Mouse (Mus musculus) megakaryocyte, embryonic 14.5 days (primary cell): ENCODE measurements around the gene Tfe3. TPM values are rescaled to one million over a fixed set of nuclear protein-coding genes. Genes with fewer than 3 reads are reported as not detected.

Experiments
- H3K27me3 ChIP-seq: replicated peaks from 2 replicates; pipeline ENCODE3; 2012; ENCODE audit warnings: inconsistent platforms
- H3K36me3 ChIP-seq: replicated peaks from 2 replicates; pipeline ENCODE3; 2012; ENCODE audit warnings: low read length, inconsistent platforms, mixed read lengths
- H3K4me1 ChIP-seq: 2 replicates; pipeline ENCODE4 v1.6.1; 2012; ENCODE audit warnings: inconsistent platforms
- H3K4me3 ChIP-seq: replicated peaks from 2 replicates; pipeline ENCODE3; 2012; ENCODE audit warnings: moderate library complexity, mild to moderate bottlenecking, inconsistent platforms
- H3K9me3 ChIP-seq: 2 replicates; pipeline ENCODE4 v1.6.1; 2012; ENCODE audit warnings: inconsistent platforms
- FLI1 ChIP-seq: IDR thresholded peaks from 2 replicates; pipeline ENCODE4 v1.6.1; 2012; ENCODE audit warnings: low read length, inconsistent platforms, mixed read lengths
- GATA1 ChIP-seq: IDR thresholded peaks from 3 replicates; pipeline ENCODE4 v1.6.1; 2012; ENCODE audit warnings: mixed read lengths, low read length, inconsistent platforms, borderline replicate concordance
- polyA plus RNA-seq: library from polyadenylated mRNA; stranded (reverse); fragments of >175 nt; gene quantifications from 2 replicates; pipeline ENCODE4 v1.2.3, GENCODE M21; 2012; ENCODE audit warnings: low replicate concordance; ENCODE audit not compliant: insufficient read depth

Gene Tfe3
- polyA plus RNA-seq, 1 experiment: 17.5 TPM

- no peaks in the 10 kb centered on the region for H3K9me3 ChIP-seq
- TF ChIP-seq FLI1 (no peak), GATA1 (no peak)
- peak overlapping the region; percentile 96 for H3K4me3 ChIP-seq
- H3K4me1 ChIP-seq: peaks cover 34% of the 10 kb centered on the region
- no peaks in the 10 kb centered on the region for H3K27me3 ChIP-seq
- H3K36me3 ChIP-seq: peaks cover 27% of the 10 kb centered on the region
Observed at GRCm38 (mm10) chrX:7762921-7763197, 499 bp downstream of the Tfe3 start.

- H3K9me3 ChIP-seq: no peaks in the 10 kb centered on the region
- H3K36me3 ChIP-seq: peaks cover 36% of the 10 kb centered on the region
- no peak for TF ChIP-seq GATA1
- TF ChIP-seq FLI1: no peak
- peaks cover 34% of the 10 kb centered on the region for H3K4me1 ChIP-seq
- no peaks in the 10 kb centered on the region for H3K27me3 ChIP-seq
- peak overlapping the region; percentile 96 for H3K4me3 ChIP-seq
Observed at GRCm38 (mm10) chrX:7763631-7764393, 1.5 kb downstream of the Tfe3 start.

- Histone ChIP-seq H3K27me3 (no peaks in the 10 kb centered on the region), H3K4me3 (peak overlapping the region; percentile 96), H3K9me3 (no peaks in the 10 kb centered on the region), H3K4me1 (peaks cover 38% of the 10 kb centered on the region), H3K36me3 (peaks cover 45% of the 10 kb centered on the region)
- TF ChIP-seq GATA1: no peak
- no peak for TF ChIP-seq FLI1
Observed at GRCm38 (mm10) chrX:7764657-7765280, 2.4 kb downstream of the Tfe3 start.

- no peaks in the 10 kb centered on the region for H3K9me3 ChIP-seq
- peaks cover 38% of the 10 kb centered on the region for H3K4me1 ChIP-seq
- H3K27me3 ChIP-seq: no peaks in the 10 kb centered on the region
- H3K36me3 ChIP-seq: peaks cover 50% of the 10 kb centered on the region
- TF ChIP-seq FLI1: no peak
- no peak for TF ChIP-seq GATA1
- H3K4me3 ChIP-seq: peak overlapping the region; percentile 52
Observed at GRCm38 (mm10) chrX:7765281-7765670, 2.9 kb downstream of the Tfe3 start.

- H3K9me3 ChIP-seq: no peaks in the 10 kb centered on the region
- H3K27me3 ChIP-seq: no peaks in the 10 kb centered on the region
- TF ChIP-seq GATA1: no peak
- TF ChIP-seq FLI1: no peak
- H3K4me3 ChIP-seq: peak overlapping the region; percentile 52
- peaks cover 55% of the 10 kb centered on the region for H3K36me3 ChIP-seq
- H3K4me1 ChIP-seq: peaks cover 38% of the 10 kb centered on the region
Observed at GRCm38 (mm10) chrX:7765764-7766163, 3.4 kb downstream of the Tfe3 start.

GRCm38 (mm10) chrX:7769302-7770017, 7.1 kb downstream of the Tfe3 start:
- H3K4me3 ChIP-seq: no peak overlapping the region
- no peaks in the 10 kb centered on the region for H3K9me3 ChIP-seq
- H3K27me3 ChIP-seq: no peaks in the 10 kb centered on the region
- TF ChIP-seq GATA1: no peak
- TF ChIP-seq FLI1: no peak
- H3K4me1 ChIP-seq: peaks cover 26% of the 10 kb centered on the region
- peaks cover 89% of the 10 kb centered on the region for H3K36me3 ChIP-seq

- Histone ChIP-seq H3K27me3 (no peaks in the 10 kb centered on the region), H3K4me3 (no peak overlapping the region), H3K9me3 (no peaks in the 10 kb centered on the region), H3K4me1 (peaks cover 16% of the 10 kb centered on the region), H3K36me3 (peaks cover 73% of the 10 kb centered on the region)
- TF ChIP-seq FLI1 (no peak), GATA1 (no peak)
Observed at GRCm38 (mm10) chrX:7772766-7773165, 10.4 kb downstream of the Tfe3 start.

- H3K9me3 ChIP-seq: no peaks in the 10 kb centered on the region
- peaks cover 28% of the 10 kb centered on the region for H3K4me1 ChIP-seq
- TF ChIP-seq GATA1: no peak
- no peaks in the 10 kb centered on the region for H3K27me3 ChIP-seq
- no peak overlapping the region for H3K4me3 ChIP-seq
- H3K36me3 ChIP-seq: peaks cover 44% of the 10 kb centered on the region
Observed at GRCm38 (mm10) chrX:7775501-7776205, 13.3 kb downstream of the Tfe3 start.

- TF ChIP-seq FLI1: no peak
- no peak for TF ChIP-seq GATA1
- peaks cover 36% of the 10 kb centered on the region for H3K36me3 ChIP-seq
- H3K27me3 ChIP-seq: no peaks in the 10 kb centered on the region
- no peak overlapping the region for H3K4me3 ChIP-seq
- no peaks in the 10 kb centered on the region for H3K9me3 ChIP-seq
- H3K4me1 ChIP-seq: peaks cover 28% of the 10 kb centered on the region
Observed at GRCm38 (mm10) chrX:7776329-7777082, 14.1 kb downstream of the Tfe3 start.
